Mouse (Mus musculus) T-helper 17 cell (primary cell): ENCODE data around the gene Ermn.

Experiments
- in situ Hi-C, 2 experiments: fragments of 300-600 bp; cut with MboI, MseI; formaldehyde crosslinking; loops; 1 replicate in 1 of 2; 2 replicates in 1 of 2; pipeline ENCODE4 v1.15.1; 2025; ENCODE audit warnings: high pct_unique_total_duplicates in 2 of 2

Ermn gene

DNA sequence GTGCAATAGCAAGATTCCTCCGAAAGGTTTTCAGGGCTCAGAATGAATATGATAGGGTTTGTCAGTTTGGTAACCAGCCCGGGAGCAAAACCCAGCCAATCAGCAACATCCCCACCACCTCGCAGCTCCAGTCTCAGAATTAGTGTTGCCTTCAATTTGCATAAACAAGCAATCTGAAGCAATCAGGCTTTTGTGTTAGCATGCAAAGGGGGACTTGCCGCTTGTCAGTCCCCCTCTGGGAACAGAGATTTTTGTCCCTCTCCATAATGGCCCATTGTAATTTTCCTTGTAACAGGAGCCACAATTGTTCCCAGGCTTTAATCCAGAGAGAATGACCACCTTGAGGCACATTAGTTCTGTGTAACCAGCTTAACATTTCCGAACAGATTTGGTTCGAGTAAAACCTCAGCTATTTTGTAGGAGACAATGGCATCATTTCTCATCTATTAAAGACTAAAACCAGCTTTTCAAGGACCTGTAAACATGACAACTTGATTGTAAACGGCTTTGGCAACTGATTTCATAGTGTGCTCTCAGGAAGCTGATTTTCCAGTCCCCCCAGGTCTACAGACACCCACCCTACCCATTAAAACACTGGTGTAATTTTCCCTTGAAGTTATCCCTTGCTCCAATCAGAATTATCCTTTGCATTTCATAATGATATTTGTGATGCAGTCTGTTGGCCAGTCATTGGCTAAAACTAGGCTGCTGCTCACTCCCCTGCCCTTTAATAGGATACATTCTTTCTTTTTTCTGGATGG is at the start of gene Ermn:
Ermn (minus strand) TSS at position 44 of the 761 bp plus-strand sequence.
- in situ Hi-C loops = loop anchor here (5.0 to 10.0 kb wide), 2 partner anchors 144 to 232 kb away; partner anchors contain the start of gene Cytip (in 1 of the 2)

DNA sequence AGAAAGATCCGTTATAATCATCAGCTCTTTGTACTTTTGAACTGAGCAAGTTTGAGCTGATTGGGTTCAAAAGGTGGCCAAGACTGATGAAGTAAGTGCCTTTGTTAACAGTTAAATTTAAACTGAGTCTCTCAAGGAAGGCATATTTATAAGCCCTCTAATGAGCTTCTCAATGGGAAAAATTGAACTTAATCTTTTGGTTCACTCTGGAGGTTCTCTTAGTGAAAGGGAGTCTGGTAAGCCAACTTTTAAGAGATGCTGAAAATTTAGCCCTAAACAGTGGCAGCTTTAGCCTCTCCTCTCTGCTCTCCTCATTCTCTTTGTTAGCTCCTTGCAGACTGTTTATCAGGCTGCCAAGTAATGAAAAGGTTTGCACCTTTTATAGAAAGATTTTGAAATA is 42.2 kb upstream of the Ermn start:
- in situ Hi-C loops = no loop called here

GRCm38 (mm10) chr2:58086420-58086819 is 33.8 kb upstream of the Ermn start:
- in situ Hi-C loops = no loop called here

- in situ Hi-C loops = no loop called here
Measured at GRCm38 (mm10) chr2:58079849-58080248, 27.2 kb upstream of the Ermn start.

DNA sequence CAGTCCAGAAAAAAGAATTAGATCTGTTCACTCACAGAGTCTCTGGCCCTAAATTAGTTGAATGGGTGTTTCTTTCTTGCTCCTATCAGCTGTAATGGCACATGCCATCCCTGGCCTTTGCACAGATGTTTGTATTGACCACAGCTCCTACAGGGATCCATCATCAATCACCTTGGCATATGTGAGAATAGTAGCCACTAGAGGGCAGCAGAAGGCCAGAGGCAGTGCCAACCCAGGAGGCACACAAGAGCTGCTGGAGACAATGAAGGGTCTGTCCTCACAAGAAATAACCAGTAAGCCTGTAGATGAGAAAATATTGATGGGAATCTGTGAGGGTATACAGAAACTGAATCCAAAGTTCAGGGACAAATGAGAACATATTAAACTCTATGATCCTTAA is 2.7 kb upstream of the Ermn start:
- in situ Hi-C loops = loop anchor here (5.0 to 10.0 kb wide), 3 partner anchors 72 to 229 kb away; no protein-coding TSS in a partner anchor

GRCm38 (mm10) chr2:58041867-58042266 is 10.8 kb downstream of the Ermn start:
- in situ Hi-C loops = loop anchor here in 1 of 2 experiments (10.0 to 25.0 kb wide), 2 partner anchors 270 to 533 kb away; no protein-coding TSS in a partner anchor

DNA sequence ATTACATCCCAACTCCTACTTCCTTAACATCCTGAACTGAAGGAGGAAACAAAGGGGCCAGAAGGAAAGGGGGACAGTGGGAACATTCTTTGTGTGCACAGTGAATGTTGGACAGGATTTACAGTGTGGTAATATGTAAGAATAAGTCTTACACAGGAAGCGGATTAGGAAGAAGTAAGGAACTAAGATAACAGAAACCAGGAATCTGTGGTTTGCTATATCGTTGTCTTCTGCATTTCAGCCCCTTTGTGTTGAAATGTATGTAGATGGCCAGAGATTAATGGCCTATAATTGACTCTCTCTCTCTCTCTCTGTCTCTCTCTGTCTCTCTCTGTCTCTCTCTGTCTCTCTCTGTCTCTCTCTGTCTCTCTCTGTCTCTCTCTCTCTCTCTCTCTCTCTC is 15.7 kb downstream of the Ermn start:
- in situ Hi-C loops = loop anchor here (10.0 to 25.0 kb wide), 2 partner anchors 275 to 628 kb away; no protein-coding TSS in a partner anchor

DNA sequence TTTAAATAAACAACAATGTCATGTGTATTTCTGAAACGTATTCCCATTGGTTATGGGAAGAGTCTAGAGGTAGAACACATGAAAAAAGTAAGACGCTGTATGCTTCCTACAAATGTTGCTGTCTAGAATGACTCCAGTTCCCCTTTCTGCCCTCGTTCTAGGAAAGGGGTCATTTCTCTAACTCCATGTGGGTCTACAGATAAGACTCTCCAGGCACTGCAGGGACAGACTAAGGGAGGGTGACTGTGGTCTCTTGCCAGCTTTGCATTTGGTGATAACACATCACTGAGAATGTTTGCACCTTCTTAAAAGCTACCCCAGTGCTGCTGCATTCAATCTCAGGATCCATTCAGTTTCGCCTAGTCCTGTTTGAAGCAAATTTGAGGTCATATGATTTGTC is 17.0 kb downstream of the Ermn start:
- in situ Hi-C loops = loop anchor here (10.0 to 25.0 kb wide), 2 partner anchors 277 to 629 kb away; no protein-coding TSS in a partner anchor

DNA sequence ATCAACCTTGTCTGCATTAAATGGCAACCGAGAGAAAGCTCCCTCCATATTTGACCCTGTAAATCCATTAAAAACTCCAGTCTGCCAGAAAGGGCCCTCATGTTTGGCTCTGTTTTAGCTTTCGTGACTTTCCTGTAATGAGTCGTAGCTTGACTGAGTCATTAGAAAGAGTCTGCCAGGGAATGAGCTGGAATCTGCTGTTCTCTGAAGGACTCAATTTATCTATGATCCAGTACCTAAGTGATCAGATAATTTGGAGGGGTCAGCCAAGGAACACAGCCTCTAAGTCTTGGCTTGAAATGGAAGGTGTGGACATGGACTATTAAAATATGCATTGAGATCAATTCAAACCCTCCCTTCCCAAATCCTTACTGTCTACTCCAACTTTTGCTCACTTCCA is 21.2 kb downstream of the Ermn start:
- in situ Hi-C loops = loop anchor here (5.0 to 25.0 kb wide), 5 partner anchors 171 to 633 kb away; no protein-coding TSS in a partner anchor

GRCm38 (mm10) chr2:58029404-58029803 is 23.3 kb downstream of the Ermn start:
- in situ Hi-C loops = loop anchor here in 1 of 2 experiments (10.0 to 25.0 kb wide), 3 partner anchors 283 to 635 kb away; no protein-coding TSS in a partner anchor

GRCm38 (mm10) chr2:58026740-58027139 is 25.9 kb downstream of the Ermn start:
- in situ Hi-C loops = loop anchor here in 1 of 2 experiments (10.0 to 25.0 kb wide), 3 partner anchors 286 to 638 kb away; no protein-coding TSS in a partner anchor

- in situ Hi-C loops = loop anchor here in 1 of 2 experiments (10.0 kb wide), 2 partner anchors 391 to 641 kb away; no protein-coding TSS in a partner anchor
Measured at GRCm38 (mm10) chr2:58023556-58023955, 29.1 kb downstream of the Ermn start.

DNA sequence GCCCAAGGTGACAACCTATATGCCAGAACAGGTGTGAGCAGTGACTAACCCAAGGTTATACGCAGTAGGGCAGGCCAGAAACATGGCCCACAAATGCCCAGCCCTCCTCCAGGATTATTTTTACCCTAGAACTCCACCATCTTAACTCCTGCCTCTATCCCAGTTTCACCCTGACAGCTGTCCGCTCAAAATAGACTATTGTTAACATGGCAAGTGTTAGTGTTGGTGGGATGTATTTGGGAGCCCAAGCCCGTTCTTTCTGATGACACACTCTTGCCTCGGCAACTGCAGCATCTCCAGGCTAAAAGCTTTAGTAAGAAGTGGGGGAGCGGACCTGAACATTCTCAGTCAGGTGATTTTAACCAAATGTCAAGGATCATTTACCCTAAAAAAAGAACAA is 45.6 kb downstream of the Ermn start:
- in situ Hi-C loops = no loop called here

DNA sequence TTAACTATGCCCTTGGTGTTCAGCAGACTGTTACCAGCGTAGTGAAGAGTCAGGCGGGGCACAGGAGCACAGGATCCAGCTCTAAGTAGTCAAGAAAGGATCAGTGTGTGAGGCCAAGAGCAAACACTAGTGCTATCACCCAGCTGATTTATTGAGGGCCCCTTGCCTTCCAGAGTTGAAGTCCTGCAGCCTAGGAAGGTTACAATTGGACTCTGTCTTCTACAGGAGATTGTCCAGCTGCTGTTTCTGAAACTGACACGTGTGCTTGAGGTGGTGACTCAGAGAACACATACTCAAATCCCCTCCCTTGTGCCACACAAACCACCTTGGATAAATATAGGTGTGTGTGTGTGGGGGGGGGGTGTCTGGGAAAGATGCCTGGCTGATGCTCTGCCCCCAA is 51.2 kb downstream of the Ermn start:
- in situ Hi-C loops = no loop called here

GRCm38 (mm10) chr2:57997752-57998430 is 54.8 kb downstream of the Ermn start, which contains the start of gene Galnt5:
Gene Galnt5, plus strand, starts transcription at chr2:57997884.
- in situ Hi-C loops = no loop called here
